Mouse (Mus musculus) B cell, adult 2 months (primary cell): ENCODE data around the gene Pacsin2.
"Not testable (repeated sequence)": the region's sequence is repeated elsewhere in the genome, so short reads cannot be mapped to it uniquely, and the experiment has no call there.

Experiments used
- DNase-seq, 2 experiments: peaks; one replicate each; pipeline ENCODE4 v3.0.0; 2022

The Pacsin2 gene

GRCm38 (mm10) chr15:83464083-83464904, at the start of gene Pacsin2:
Gene Pacsin2 (minus strand): TSS chr15:83464606.
- peak; percentile 96 to 97 for DNase-seq

DNA sequence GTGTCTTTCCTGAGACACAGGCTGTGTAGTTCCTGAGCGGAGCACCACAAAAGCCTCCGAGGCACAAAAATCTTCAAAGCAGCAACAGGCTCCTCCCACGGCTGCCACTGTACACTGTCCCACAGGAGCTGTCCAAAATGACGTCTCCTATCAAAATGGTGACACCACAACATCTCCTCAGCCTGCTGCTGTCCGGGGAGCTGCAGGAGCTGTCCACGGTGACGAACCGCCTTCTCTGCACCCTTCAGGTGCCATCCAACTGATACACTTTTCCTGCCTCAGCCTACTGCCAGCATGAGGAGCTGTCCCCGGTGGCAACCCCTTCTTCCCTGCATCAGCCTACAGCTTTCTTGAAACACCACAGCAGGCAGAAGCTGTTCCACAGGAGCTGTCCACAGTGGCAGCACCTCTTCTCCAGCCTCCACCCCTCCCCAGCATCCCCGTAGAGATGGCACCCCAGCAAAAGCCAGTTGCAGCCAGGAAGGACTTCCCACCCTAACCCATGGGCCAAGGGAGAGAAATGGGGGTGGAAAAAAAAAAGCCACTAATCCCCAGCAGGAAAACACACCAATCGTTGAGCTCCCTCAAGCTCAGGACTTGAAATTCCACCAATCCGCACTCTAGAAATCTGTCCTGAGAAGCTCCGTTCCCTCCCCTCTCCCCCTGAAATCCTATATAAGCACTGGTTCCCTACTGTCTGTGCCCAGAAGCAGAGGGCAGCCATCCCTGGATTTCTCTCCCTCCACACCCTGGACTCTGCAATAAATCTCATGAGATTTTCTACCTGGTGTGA, 48.3 kb upstream of the Pacsin2 start:
- DNase-seq, result no peak

- DNase-seq, result peak; percentile 98
Observed at GRCm38 (mm10) chr15:83510805-83511405, 46.5 kb upstream of the Pacsin2 start, which contains the start of gene Ttll1. Gene Ttll1 (minus strand): TSS chr15:83510893.

DNA sequence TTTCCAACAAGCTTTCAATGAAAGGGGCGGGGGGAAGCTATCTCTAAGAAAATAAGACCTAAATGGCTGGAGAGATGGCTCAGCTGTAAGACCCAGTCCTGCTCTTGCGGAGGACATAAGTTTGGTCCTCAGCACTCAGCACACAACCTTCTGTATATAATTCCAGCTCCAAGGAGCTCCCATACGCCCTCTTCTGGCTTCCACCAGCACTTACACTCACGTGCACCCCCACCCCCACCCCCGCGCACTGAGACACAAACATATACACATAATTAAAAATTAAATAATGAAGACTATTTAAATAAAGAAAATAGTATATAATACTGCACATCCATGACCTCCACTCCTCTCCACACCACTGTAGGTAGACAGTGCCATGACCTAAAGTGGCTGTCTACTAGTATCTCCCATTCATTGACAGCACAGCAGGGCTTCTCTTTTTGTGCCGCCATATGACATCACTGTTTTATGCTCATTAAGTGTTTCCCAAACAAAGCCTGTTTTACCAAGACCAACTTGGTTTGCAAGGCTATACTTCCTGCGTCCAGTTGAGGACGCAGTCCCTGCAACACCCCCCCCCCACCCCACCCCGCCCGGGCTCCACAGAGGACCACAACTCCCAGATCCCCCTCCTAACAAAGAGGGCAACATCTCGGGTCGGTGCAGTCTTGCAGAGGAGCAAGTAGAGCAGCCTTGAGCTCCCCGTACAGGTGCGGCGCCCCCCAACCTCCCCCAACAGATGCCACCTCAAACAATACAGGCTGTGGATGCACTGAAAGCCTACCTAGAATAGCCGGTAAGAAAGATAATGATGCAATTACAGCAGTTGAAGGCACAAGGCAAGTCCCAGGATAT, 45.8 kb upstream of the Pacsin2 start:
- no peak for DNase-seq

DNA sequence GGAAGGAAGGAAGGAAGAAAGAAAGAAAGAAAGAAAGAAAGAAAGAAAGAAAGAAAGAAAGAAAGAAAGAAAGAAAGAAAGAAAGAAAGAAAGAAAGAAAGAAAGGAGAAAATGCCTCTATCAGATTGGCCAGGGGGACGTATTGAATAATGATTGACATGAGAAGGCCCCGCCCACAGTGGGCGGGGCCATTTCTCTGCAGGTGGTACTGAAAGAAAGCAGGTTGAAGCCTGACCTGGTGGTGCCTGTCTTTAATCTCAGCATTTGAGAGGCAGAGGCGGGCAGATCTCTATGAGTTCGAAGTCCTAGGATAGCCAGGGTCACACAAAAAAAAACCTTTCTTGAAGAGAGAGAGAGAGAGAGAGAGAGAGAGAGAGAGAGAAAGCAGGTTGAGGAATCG, 37.1 kb upstream of the Pacsin2 start:
- DNase-seq, result not testable (repeated sequence)

DNA sequence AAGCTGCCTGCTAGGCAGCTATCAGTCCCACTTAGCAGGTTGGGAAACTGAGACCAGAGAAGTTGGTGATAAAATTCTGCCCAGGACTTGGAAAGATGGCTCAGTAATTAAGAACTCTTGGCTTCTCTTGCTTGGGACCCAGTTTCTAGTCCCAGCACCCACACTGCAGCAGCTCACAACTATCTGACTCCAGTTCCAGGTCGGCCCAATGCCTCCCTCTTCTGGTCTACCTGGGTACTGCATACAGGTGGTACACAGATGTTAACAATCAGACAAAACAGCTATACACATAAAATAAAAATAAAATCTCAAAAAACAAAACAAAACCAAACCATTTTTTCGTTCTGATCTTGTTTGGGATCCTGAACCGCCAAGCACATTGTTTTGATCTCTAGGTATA, 35.9 kb upstream of the Pacsin2 start:
- DNase-seq, result peak; percentile 78

DNA sequence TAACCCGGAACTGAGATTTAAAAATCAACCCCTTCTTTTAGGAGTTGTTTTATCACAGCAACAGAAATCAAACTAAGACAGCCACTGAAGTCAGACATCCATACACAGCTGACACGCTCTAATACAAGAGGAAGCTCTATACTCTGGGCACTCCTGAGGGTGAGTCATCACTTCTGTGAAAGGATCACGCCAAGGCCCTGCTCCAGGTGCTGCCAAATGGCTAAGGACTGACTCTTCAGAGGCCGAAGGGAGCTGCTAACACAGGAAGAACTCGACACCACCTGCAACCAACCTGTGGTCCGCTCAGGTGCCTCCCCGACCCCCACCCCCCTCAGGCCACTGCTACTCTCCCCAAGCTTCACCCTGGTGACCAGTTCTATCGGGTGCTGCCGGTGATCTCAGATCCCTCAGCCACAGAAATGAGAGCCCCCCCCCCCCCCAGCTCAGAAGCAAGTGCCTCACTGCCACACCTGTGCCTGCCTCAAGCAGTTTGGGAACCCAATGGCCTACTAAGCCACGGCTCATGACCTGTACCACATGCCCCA, 34.9 kb upstream of the Pacsin2 start:
- DNase-seq, result no peak

DNA sequence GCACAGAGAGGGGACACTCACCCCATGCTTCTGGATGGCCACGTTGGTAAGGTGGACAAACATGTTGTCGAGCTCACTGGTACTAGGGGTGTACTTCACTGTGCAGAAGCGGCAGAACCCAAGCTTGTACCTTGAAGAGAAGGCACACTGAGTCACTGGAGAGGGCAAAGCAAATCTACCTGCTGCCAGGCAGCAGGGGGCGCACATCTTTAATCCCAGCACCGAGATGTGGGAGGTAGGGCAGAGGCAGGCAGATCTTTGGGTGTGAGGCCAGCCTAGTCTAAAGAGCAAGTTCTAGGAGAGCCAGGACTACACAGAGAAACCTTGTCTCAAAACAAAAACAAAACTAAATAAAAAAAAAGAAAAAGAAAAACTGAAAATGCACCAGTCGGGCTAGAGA, 32.9 kb upstream of the Pacsin2 start:
- DNase-seq, result peak; percentile 33 to 41

GRCm38 (mm10) chr15:83495787-83496367, 31.5 kb upstream of the Pacsin2 start:
- DNase-seq, result no peak

- DNase-seq, result no peak
Observed at GRCm38 (mm10) chr15:83495195-83495594, 30.8 kb upstream of the Pacsin2 start.

- no peak for DNase-seq
Observed at GRCm38 (mm10) chr15:83494572-83494920, 30.1 kb upstream of the Pacsin2 start.

DNA sequence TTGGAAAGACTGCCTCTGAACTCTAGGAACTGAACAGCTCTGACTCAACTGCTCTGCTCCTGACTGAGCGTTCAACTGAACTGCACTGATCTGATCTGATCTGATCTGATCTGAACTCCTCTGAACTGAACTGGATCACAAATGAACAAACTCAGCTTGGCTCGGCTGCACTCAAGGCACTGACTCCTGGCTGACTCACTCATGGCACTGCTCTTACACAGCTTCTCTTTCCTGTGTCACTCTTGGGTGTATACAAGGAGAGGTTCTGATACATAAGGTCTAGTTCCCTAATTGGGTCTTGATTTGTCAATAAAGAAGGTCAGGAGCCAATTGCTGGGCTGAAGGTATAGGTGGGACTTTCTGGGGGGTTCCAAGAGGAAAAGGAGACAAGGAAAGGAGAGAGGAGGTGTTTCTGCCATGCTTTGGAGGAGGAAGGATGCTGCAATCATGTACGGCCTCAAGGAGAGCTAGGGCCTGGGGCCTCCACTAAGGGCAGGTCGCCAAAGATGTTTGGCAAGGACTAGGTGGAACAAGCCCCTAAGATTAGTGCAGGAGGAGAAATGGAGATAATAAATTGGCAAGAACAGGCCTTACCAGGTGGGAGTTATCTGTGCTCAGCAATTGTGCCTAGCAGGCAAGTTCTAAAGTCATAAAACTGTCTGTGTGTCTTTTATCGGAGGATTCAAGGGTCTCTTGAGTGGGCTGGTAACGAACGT, 29.6 kb upstream of the Pacsin2 start:
- DNase-seq, result no peak

DNA sequence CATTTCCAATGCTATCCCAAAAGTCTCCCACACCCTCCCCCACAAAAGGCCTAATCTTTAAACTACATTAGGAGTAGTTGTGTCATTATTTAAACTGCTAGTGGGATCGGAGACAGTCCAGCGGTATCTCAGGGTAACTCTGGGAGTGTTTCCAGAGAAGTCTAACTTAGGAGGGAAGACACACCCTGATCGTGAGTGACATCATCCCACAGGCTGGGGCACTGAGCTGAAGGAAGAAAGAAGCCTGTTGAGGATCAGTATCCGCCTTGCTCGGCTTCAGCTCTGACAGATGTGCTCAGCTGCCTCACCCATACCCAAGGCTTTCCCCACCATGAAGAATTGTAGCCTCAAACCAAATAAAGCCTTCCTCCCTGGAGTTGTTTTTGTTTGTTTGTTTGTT, 27.5 kb upstream of the Pacsin2 start:
- DNase-seq, result no peak

- no peak for DNase-seq
Observed at GRCm38 (mm10) chr15:83489471-83489870, 25.1 kb upstream of the Pacsin2 start.

- DNase-seq, result no peak
Observed at GRCm38 (mm10) chr15:83487477-83488115, 23.2 kb upstream of the Pacsin2 start.

DNA sequence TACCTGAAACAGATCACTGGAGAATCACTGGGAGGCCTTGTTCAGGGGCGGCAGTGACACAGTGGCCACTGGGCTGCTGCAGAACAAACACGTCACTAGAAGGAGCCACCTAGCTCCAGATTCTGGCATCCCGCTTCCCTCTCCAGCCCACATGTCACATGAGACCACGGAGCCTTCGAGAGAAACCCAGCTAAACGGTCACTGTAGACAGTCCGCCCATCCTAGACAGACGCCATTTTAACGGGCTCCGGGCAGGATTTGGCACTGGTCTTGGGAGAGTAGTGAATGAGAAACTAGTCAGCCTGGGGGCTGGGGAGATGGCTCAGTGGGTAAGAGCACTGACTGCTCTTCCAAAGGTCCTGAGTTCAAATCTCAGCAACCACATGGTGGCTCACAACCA, 19.9 kb upstream of the Pacsin2 start:
- DNase-seq, result no peak

DNA sequence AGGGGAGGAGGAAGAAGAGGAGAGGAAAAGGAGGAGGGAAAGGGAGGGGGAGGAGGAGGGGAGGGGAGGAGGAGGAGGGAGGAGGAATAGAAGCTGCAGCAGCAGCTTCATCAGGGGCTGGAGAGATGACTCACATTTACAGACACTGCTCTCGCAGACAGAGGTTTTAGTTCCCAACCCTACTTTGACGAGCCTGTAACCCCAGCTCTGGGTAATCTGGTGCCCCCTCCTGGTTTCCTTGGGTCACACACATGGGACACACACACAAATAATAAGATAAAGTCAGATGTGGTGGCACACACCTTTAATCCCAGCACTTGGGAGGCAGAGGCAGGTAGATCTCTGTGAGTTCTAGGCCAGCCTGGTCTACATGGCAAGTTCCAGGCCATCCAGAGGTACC, 19.1 kb upstream of the Pacsin2 start:
- peak; percentile 51 to 57 for DNase-seq

GRCm38 (mm10) chr15:83482645-83483224, 18.3 kb upstream of the Pacsin2 start:
- DNase-seq, result no peak

DNA sequence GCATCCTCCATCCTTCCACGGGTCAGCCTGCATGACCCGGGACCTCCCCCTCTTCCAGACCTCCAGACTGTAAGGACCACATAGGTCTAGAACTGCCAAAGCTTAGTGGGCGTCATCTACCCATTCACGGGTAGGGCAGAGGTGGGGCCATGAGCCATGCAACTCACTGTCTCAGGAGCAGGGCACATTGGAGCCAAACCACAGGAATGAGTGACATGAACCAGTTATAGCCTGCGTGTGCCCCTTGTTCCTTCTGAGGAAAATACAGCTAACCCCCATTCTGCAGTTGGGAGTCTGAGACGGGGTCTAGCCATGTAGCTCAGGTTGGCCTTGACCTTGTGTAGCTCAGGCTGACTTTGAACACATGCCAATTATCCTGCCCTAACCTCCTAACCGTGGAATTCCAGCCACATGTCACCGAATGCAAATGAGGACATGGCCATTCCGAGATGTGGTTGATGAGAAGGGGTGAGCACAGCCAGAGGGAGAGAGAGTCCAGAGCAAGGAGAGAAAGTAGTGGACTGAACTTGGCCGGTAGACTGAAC, 16.9 kb upstream of the Pacsin2 start:
- DNase-seq, result no peak

GRCm38 (mm10) chr15:83479818-83480217, 15.4 kb upstream of the Pacsin2 start:
- DNase-seq, result no peak
